ENCODE assay signal across 9 mouse cellular contexts in genomic region chr11:102607201-102607600, GRCm38 (mm10). TPM values are rescaled to one million over a fixed set of nuclear protein-coding genes. Genes with fewer than 3 reads are reported as not detected.
A peak's percentile ranks its signal among the peaks of the same experiment; 100 is the strongest.
DNase-seq lines count a peak whose midpoint lies in the region; ATAC-seq and TF ChIP-seq lines count a peak whose summit lies in the region.
"Not testable (repeated sequence)": the region's sequence is repeated elsewhere in the genome, so short reads cannot be mapped to it uniquely, and the experiment has no call there.
"Had no signal": no experiment of that assay in that cellular context is flagged by ENCODE, and none has a peak within 500 bp of the region (broad histone marks: within the 10 kb centered on the region; RNA-seq: fewer than 3 reads in every experiment).

No protein-coding gene starts in this region.

- peak overlapping the region; percentile 87 for H3K4me3 ChIP-seq in embryonic facial prominence, embryonic 10.5 days
- peak overlapping the region; percentile 91 for H3K4me3 ChIP-seq in forebrain, embryonic 14.5 days (ENCODE audit: low read depth, low read length)
- peak overlapping the region; percentile 88 for H3K4me3 ChIP-seq in heart, embryonic 15.5 days
- peak overlapping the region; percentile 90 for H3K4me3 ChIP-seq in intestine, embryonic 14.5 days (ENCODE audit: low read depth, low read length)
- H3K4me3 ChIP-seq in limb, embryonic 10.5 days = peak overlapping the region; percentile 87
- peak overlapping the region; percentile 87 for H3K4me3 ChIP-seq in lung, embryonic 16.5 days (ENCODE audit: low read length)
- H3K4me3 ChIP-seq in myocyte = peak overlapping the region; percentile 38
- peak overlapping the region; percentile 61 for H3K4me3 ChIP-seq in stomach, embryonic 16.5 days (replicated peaks; ENCODE audit: low read length)

- DNase-seq in embryonic facial prominence, embryonic 10.5 days (ENCODE audit: low spot score) = peak; percentile 49
- not testable (repeated sequence) for DNase-seq in forebrain, embryonic 14.5 days (ENCODE audit: low spot score); intestine, embryonic 14.5 days (ENCODE audit: low spot score); limb, embryonic 10.5 days (ENCODE audit: low spot score)

- peak overlapping the region; percentile 99 for H3K27ac ChIP-seq in embryonic facial prominence, embryonic 10.5 days (replicated peaks)
- H3K27ac ChIP-seq in forebrain, embryonic 14.5 days (ENCODE audit: low read depth, low read length) = peak overlapping the region; percentile 40; the same call in 1 of the 2 replicates
- H3K27ac ChIP-seq in heart, embryonic 15.5 days = peak overlapping the region; percentile 98
- peak overlapping the region; percentile 98 for H3K27ac ChIP-seq in intestine, embryonic 14.5 days (ENCODE audit: low read depth)
- H3K27ac ChIP-seq in limb, embryonic 10.5 days = peak overlapping the region; percentile 99
- peak overlapping the region; percentile 98 for H3K27ac ChIP-seq in lung, embryonic 16.5 days (ENCODE audit: low read length)
- H3K27ac ChIP-seq in stomach, embryonic 16.5 days (ENCODE audit: low read length) = peak overlapping the region; percentile 98

- peaks cover 15% of the 10 kb centered on the region for H3K36me3 ChIP-seq in embryonic facial prominence, embryonic 10.5 days (replicated peaks)
- H3K36me3 ChIP-seq in forebrain, embryonic 14.5 days (ENCODE audit: control insufficient read depth, insufficient read depth, low read length); heart, embryonic 15.5 days; intestine, embryonic 14.5 days (ENCODE audit: control insufficient read depth, insufficient read depth, low read length); lung, embryonic 16.5 days (ENCODE audit: control insufficient read depth, insufficient read depth, low read length); myocyte (ENCODE audit: control insufficient read depth, insufficient read depth); stomach, embryonic 16.5 days (ENCODE audit: control insufficient read depth, insufficient read depth, low read length): not testable (repeated sequence)
- peaks cover 19% of the 10 kb centered on the region for H3K36me3 ChIP-seq in limb, embryonic 10.5 days

- ATAC-seq in forebrain, embryonic 14.5 days; heart, embryonic 15.5 days (replicated peaks; ENCODE audit: insufficient number of reproducible peaks, insufficient read depth, low FRiP score, low read depth); intestine, embryonic 14.5 days (replicated peaks; ENCODE audit: low FRiP score, low TSS enrichment, low read depth); lung, embryonic 16.5 days (ENCODE audit: low read depth); stomach, embryonic 16.5 days (ENCODE audit: insufficient read depth, low FRiP score): not testable (repeated sequence)

- not testable (repeated sequence) for H3ac ChIP-seq in myocyte (ENCODE audit: control insufficient read depth, insufficient read length)

- peaks cover 29% of the 10 kb centered on the region for H3K79me2 ChIP-seq in myocyte (ENCODE audit: control insufficient read depth, insufficient read depth)

- H3K4me1 ChIP-seq in embryonic facial prominence, embryonic 10.5 days = peaks cover 53% of the 10 kb centered on the region
- peaks cover 31% of the 10 kb centered on the region for H3K4me1 ChIP-seq in forebrain, embryonic 14.5 days (ENCODE audit: control insufficient read depth, insufficient read depth, low read length)
- H3K4me1 ChIP-seq in heart, embryonic 15.5 days (replicated peaks) = peaks cover 52% of the 10 kb centered on the region
- H3K4me1 ChIP-seq in intestine, embryonic 14.5 days (replicated peaks; ENCODE audit: control insufficient read depth, insufficient read depth, low read length) = peaks cover 40% of the 10 kb centered on the region
- H3K4me1 ChIP-seq in limb, embryonic 10.5 days = peaks cover 54% of the 10 kb centered on the region
- peaks cover 38% of the 10 kb centered on the region for H3K4me1 ChIP-seq in lung, embryonic 16.5 days (replicated peaks; ENCODE audit: control insufficient read depth, insufficient read depth, low read length)
- H3K4me1 ChIP-seq in stomach, embryonic 16.5 days (ENCODE audit: control insufficient read depth, insufficient read depth, low read length) = peaks cover 28% of the 10 kb centered on the region

- not testable (repeated sequence) for H3K9me3 ChIP-seq in embryonic facial prominence, embryonic 10.5 days; forebrain, embryonic 14.5 days (replicated peaks; ENCODE audit: control insufficient read depth, low read length); heart, embryonic 15.5 days (replicated peaks); intestine, embryonic 14.5 days (ENCODE audit: control insufficient read depth, low read length); limb, embryonic 10.5 days (replicated peaks); lung, embryonic 16.5 days (ENCODE audit: control insufficient read depth, low read length); stomach, embryonic 16.5 days (replicated peaks; ENCODE audit: control insufficient read depth, low read length)

- under 1% methylated on average over 12 of the region's 12 CpGs for WGBS in embryonic facial prominence, embryonic 10.5 days
- WGBS in forebrain, embryonic 14.5 days = 0% methylated on average over 12 of the region's 12 CpGs
- 3% methylated on average over 12 of the region's 12 CpGs for WGBS in heart, embryonic 15.5 days
- 2% methylated on average over 12 of the region's 12 CpGs for WGBS in intestine, embryonic 14.5 days
- 1% methylated on average over 12 of the region's 12 CpGs for WGBS in limb, embryonic 10.5 days
- 2% methylated on average over 12 of the region's 12 CpGs for WGBS in lung, embryonic 16.5 days
- WGBS in stomach, embryonic 16.5 days = 3% methylated on average over 12 of the region's 12 CpGs

- TF ChIP-seq POLR2A in myocyte (IDR thresholded peaks at IDR 0.05; ENCODE audit: insufficient read length, low read depth) = not testable (repeated sequence)

- H3K9ac ChIP-seq in forebrain, embryonic 14.5 days (ENCODE audit: low read length) = peak overlapping the region; percentile 96
- H3K9ac ChIP-seq in heart, embryonic 15.5 days = peak overlapping the region; percentile 95
- peak overlapping the region; percentile 91 for H3K9ac ChIP-seq in intestine, embryonic 14.5 days (ENCODE audit: low read length)
- peak overlapping the region; percentile 84 for H3K9ac ChIP-seq in lung, embryonic 16.5 days (ENCODE audit: low read length)
- peak overlapping the region; percentile 91 for H3K9ac ChIP-seq in stomach, embryonic 16.5 days (ENCODE audit: low read length)

- H3K27me3 ChIP-seq in embryonic facial prominence, embryonic 10.5 days (replicated peaks; ENCODE audit: low read depth, poor library complexity, severe bottlenecking) = peaks cover 10% of the 10 kb centered on the region
- H3K27me3 ChIP-seq in forebrain, embryonic 14.5 days (replicated peaks; ENCODE audit: control insufficient read depth, insufficient read depth, low read length); heart, embryonic 15.5 days; intestine, embryonic 14.5 days (replicated peaks; ENCODE audit: control insufficient read depth, insufficient read depth, low read length); limb, embryonic 10.5 days (ENCODE audit: low read depth, poor library complexity, severe bottlenecking); lung, embryonic 16.5 days (ENCODE audit: control insufficient read depth, insufficient read depth, low read depth, low read length); myocyte (ENCODE audit: control insufficient read depth, insufficient read depth, insufficient read length); stomach, embryonic 16.5 days (ENCODE audit: control insufficient read depth, insufficient read depth, low read length): not testable (repeated sequence)

- H3K4me2 ChIP-seq in forebrain, embryonic 14.5 days (ENCODE audit: low read length) = peak overlapping the region; percentile 60
- peak overlapping the region; percentile 91 for H3K4me2 ChIP-seq in heart, embryonic 15.5 days
- H3K4me2 ChIP-seq in intestine, embryonic 14.5 days (ENCODE audit: low read length) = peak overlapping the region; percentile 76
- H3K4me2 ChIP-seq in lung, embryonic 16.5 days (ENCODE audit: low read depth, low read length) = peak overlapping the region; percentile 82
- peak overlapping the region; percentile 90 for H3K4me2 ChIP-seq in myocyte (ENCODE audit: low read depth)
- peak overlapping the region; percentile 79 for H3K4me2 ChIP-seq in stomach, embryonic 16.5 days (ENCODE audit: low read depth, low read length)

RNA-seq across cellular contexts. Expression of gene Fzd2, which starts 3.0 kb away (rescaled TPM):
- polyA plus RNA-seq in embryonic facial prominence, embryonic 10.5 days (2016; fragmentation: Nextera tagmentation; extraction: Ambion mirVana) = 45.8 and 49.0 TPM in 2 replicates
- 18.6 and 19.2 TPM in 2 replicates for polyA plus RNA-seq in forebrain, embryonic 14.5 days (2014; fragmentation: Nextera tagmentation; extraction: Ambion mirVana)
- polyA plus RNA-seq in heart, embryonic 15.5 days (2015; fragmentation: Nextera tagmentation; extraction: Ambion mirVana) = 15.1 and 20.4 TPM in 2 replicates
- polyA plus RNA-seq in intestine, embryonic 14.5 days (2014; fragmentation: Nextera tagmentation; extraction: Ambion mirVana) = 20.4 and 21.9 TPM in 2 replicates
- 54.8 and 59.8 TPM in 2 replicates for polyA plus RNA-seq in limb, embryonic 10.5 days (2016; fragmentation: Nextera tagmentation; extraction: Ambion mirVana)
- 25.9 and 27.8 TPM in 2 replicates for polyA plus RNA-seq in lung, embryonic 16.5 days (2015; fragmentation: Nextera tagmentation; extraction: Ambion mirVana)
- polyA plus RNA-seq in myocyte (2012; fragmentation: generic; extraction: Trizol) = 66.9 TPM
- polyA plus RNA-seq in stomach, embryonic 16.5 days (2015; fragmentation: Nextera tagmentation; extraction: Ambion mirVana) = 12.2 and 15.4 TPM in 2 replicates

RNA-seq across cellular contexts. Expression of gene Gm11627, which starts 27.9 kb away (rescaled TPM):
- polyA plus RNA-seq in embryonic facial prominence, embryonic 10.5 days (2016; fragmentation: Nextera tagmentation; extraction: Ambion mirVana) = 5.3 and 6.2 TPM in 2 replicates
- polyA plus RNA-seq in forebrain, embryonic 14.5 days (2014; fragmentation: Nextera tagmentation; extraction: Ambion mirVana) = 6.8 and 9.8 TPM in 2 replicates
- 9.7 and 13.7 TPM in 2 replicates for polyA plus RNA-seq in heart, embryonic 15.5 days (2015; fragmentation: Nextera tagmentation; extraction: Ambion mirVana)
- 13.5 and 15.7 TPM in 2 replicates for polyA plus RNA-seq in intestine, embryonic 14.5 days (2014; fragmentation: Nextera tagmentation; extraction: Ambion mirVana)
- polyA plus RNA-seq in limb, embryonic 10.5 days (2016; fragmentation: Nextera tagmentation; extraction: Ambion mirVana) = 2.5 and 3.3 TPM in 2 replicates
- 18.4 and 23.2 TPM in 2 replicates for polyA plus RNA-seq in lung, embryonic 16.5 days (2015; fragmentation: Nextera tagmentation; extraction: Ambion mirVana)
- polyA plus RNA-seq in myocyte (2012; fragmentation: generic; extraction: Trizol) = 1.9 TPM
- polyA plus RNA-seq in stomach, embryonic 16.5 days (2015; fragmentation: Nextera tagmentation; extraction: Ambion mirVana) = 21.0 and 22.0 TPM in 2 replicates

RNA-seq across cellular contexts. Expression of gene Gpatch8, which starts 51.0 kb away (rescaled TPM):
- polyA plus RNA-seq in embryonic facial prominence, embryonic 10.5 days (2016; fragmentation: Nextera tagmentation; extraction: Ambion mirVana) = 74.6 and 76.7 TPM in 2 replicates
- 32.6 and 47.7 TPM in 2 replicates for polyA plus RNA-seq in forebrain, embryonic 14.5 days (2014; fragmentation: Nextera tagmentation; extraction: Ambion mirVana)
- polyA plus RNA-seq in heart, embryonic 15.5 days (2015; fragmentation: Nextera tagmentation; extraction: Ambion mirVana) = 34.4 and 38.4 TPM in 2 replicates
- 40.1 and 49.6 TPM in 2 replicates for polyA plus RNA-seq in intestine, embryonic 14.5 days (2014; fragmentation: Nextera tagmentation; extraction: Ambion mirVana)
- polyA plus RNA-seq in limb, embryonic 10.5 days (2016; fragmentation: Nextera tagmentation; extraction: Ambion mirVana) = 67.1 and 77.1 TPM in 2 replicates
- polyA plus RNA-seq in lung, embryonic 16.5 days (2015; fragmentation: Nextera tagmentation; extraction: Ambion mirVana) = 47.1 and 48.6 TPM in 2 replicates
- polyA plus RNA-seq in myocyte (2012; fragmentation: generic; extraction: Trizol) = 9.0 TPM
- 34.9 and 47.0 TPM in 2 replicates for polyA plus RNA-seq in stomach, embryonic 16.5 days (2015; fragmentation: Nextera tagmentation; extraction: Ambion mirVana)

RNA-seq across cellular contexts. Expression of gene Meioc, which starts 56.3 kb away (rescaled TPM):
- 0.39 and 0.40 TPM in 2 replicates for polyA plus RNA-seq in embryonic facial prominence, embryonic 10.5 days (2016; fragmentation: Nextera tagmentation; extraction: Ambion mirVana)
- polyA plus RNA-seq in forebrain, embryonic 14.5 days (2014; fragmentation: Nextera tagmentation; extraction: Ambion mirVana) = 0.09 and 0.14 TPM in 2 replicates
- polyA plus RNA-seq in heart, embryonic 15.5 days (2015; fragmentation: Nextera tagmentation; extraction: Ambion mirVana) = 0.45 and 0.57 TPM in 2 replicates
- polyA plus RNA-seq in intestine, embryonic 14.5 days (2014; fragmentation: Nextera tagmentation; extraction: Ambion mirVana) = 0.31 and 1.3 TPM in 2 replicates
- 0.14 and 0.55 TPM in 2 replicates for polyA plus RNA-seq in limb, embryonic 10.5 days (2016; fragmentation: Nextera tagmentation; extraction: Ambion mirVana)
- polyA plus RNA-seq in lung, embryonic 16.5 days (2015; fragmentation: Nextera tagmentation; extraction: Ambion mirVana) = 0.16 and 0.19 TPM in 2 replicates
- polyA plus RNA-seq in myocyte (2012; fragmentation: generic; extraction: Trizol) = 0.01 TPM
- 0.40 and 0.79 TPM in 2 replicates for polyA plus RNA-seq in stomach, embryonic 16.5 days (2015; fragmentation: Nextera tagmentation; extraction: Ambion mirVana)
- polyA plus RNA-seq: cerebellum, adult 2 months had no signal

Comparison
In these comparisons a context has a peak if more than half of its experiments do, and no peak if none do; other contexts are left out.
1. H3K27ac ChIP-seq: peak in every context shown above with its lines; median percentile 99 in embryonic facial prominence, embryonic 10.5 days; 99 in limb, embryonic 10.5 days; 98 in heart, embryonic 15.5 days; 98 in intestine, embryonic 14.5 days; 98 in lung, embryonic 16.5 days; 98 in stomach, embryonic 16.5 days; 40 in forebrain, embryonic 14.5 days.
2. H3K4me3 ChIP-seq: peak in every context shown above with its lines; median percentile 91 in forebrain, embryonic 14.5 days; 90 in intestine, embryonic 14.5 days; 88 in heart, embryonic 15.5 days; 87 in embryonic facial prominence, embryonic 10.5 days; 87 in limb, embryonic 10.5 days; 87 in lung, embryonic 16.5 days; 61 in stomach, embryonic 16.5 days; 38 in myocyte.